Mouse (Mus musculus): ENCODE measurements around the gene Rxfp4.

DNA sequence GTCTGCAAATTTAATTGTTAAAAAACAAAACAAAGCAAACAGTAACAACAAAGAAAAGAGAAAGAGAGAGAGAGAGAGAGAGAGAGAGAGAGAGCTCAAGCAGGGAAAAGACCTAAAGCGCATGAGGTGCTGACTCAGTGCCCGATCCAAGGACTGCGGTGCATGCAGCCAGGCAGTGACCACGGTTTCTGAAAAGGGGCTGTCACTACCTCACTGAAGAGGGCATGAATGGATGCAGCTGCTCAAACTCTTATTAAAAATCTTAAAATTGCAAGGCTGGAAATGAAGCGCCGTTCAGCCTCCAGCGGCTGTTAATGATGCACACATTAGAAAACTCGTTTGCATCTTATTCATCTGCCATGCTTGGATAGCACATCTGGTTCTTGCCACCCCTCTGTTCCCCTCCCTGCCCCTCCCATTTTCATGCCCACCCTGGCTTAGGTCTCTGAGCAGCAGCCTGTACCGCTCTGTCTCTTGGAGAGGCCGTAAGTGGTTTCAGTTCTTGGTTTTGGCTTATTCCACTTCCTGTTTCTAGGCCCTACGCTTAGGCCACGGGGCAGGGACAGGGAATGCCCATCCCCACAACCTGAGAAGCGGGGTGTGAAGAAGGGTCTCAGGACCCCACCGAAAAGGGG lies 5.0 kb downstream of the Rxfp4 start:
- TF ChIP-seq CTCF (IDR thresholded peaks at IDR 0.05; ENCODE audit: low read depth): no peak
- TF ChIP-seq EP300 (IDR thresholded peaks at IDR 0.05; ENCODE audit: low read depth): no peak
